Mouse (Mus musculus): ENCODE measurements around the gene Ppa1. TPM values are rescaled to one million over a fixed set of nuclear protein-coding genes. Genes with fewer than 3 reads are reported as not detected.

The Ppa1 gene
- total RNA-seq, 2 experiments from 2014 or later = 45.1 to 52.5 TPM

DNA sequence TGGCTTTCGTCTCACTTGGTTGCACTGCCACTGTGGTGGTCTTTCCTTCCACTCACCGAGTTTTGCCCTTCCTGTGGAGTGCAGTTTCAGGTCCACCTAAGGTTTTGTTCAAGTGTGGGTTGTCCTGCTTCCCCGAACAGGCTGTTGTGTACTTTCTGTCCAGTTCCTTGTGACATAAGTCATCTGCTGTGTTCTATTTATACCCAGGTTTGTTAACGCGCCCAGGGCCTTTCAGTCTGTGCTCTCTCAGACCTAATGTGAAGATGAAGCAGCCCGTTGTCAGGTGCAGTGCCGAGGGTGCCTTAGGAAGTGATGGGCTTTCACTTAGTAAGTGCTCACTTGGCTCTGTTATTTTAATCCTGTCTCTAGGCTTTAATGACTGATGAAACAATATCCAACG, 41.1 kb downstream of the Ppa1 start:
- intact Hi-C loops (cut with DNase I) = no loop called here
- DNase-seq = peak in 1 of 2 experiments; percentile 37

GRCm38 (mm10) chr10:61693563-61693962, 45.2 kb downstream of the Ppa1 start:
- DNase-seq = no peak
- intact Hi-C loops (cut with DNase I) = no loop called here

- DNase-seq = peak; percentile 98 to 99
- intact Hi-C loops (cut with DNase I) = no loop called here
Observed at GRCm38 (mm10) chr10:61694870-61695670, 46.7 kb downstream of the Ppa1 start, which contains the start of gene Tysnd1. Gene Tysnd1, plus strand, starts transcription at chr10:61695514.

- DNase-seq = no peak
- intact Hi-C loops (cut with DNase I) = loop anchor here (2.0 kb wide), 1 partner anchor 19 kb away; the partner anchor contains the start of gene Aifm2
Observed at GRCm38 (mm10) chr10:61695703-61696559, 47.6 kb downstream of the Ppa1 start.

GRCm38 (mm10) chr10:61696560-61696823, 48.1 kb downstream of the Ppa1 start:
- intact Hi-C loops (cut with DNase I) = loop anchor here (2.0 kb wide), 1 partner anchor 18 kb away; the partner anchor contains the start of gene Aifm2

GRCm38 (mm10) chr10:61697028-61697427, 48.7 kb downstream of the Ppa1 start:
- intact Hi-C loops (cut with DNase I) = loop anchor here (2.0 kb wide), 1 partner anchor 18 kb away; the partner anchor contains the start of gene Aifm2
- DNase-seq = no peak

More at GRCm38 (mm10) chr10:61696560-61696823, 48.1 kb downstream of the Ppa1 start:
- DNase-seq = no peak

- intact Hi-C loops (cut with DNase I) = no loop called here
- DNase-seq = no peak
Observed at GRCm38 (mm10) chr10:61704663-61705062, 56.3 kb downstream of the Ppa1 start.

GRCm38 (mm10) chr10:61706412-61707375, 58.3 kb downstream of the Ppa1 start:
- intact Hi-C loops (cut with DNase I) = no loop called here
- no peak for DNase-seq

DNA sequence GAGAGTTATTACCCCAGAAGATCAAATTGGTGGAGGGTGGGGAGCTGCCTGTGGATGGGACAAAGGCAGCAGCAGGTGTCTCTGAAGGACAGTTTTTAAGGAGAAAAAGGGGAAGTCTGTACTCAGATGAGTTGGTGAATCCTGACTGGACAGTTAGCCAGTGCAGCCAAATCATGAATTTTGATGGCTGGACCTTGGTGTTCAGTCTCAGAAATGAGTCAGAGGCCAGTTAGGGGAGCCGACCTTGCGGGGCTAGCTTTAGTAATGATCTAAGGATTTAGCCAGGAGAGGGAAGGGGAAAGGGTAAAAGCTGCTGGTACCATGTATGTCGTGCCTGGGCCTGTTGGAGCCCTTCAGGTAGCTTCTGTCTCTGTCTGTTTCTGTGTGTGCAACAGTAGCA, 65.2 kb downstream of the Ppa1 start:
- DNase-seq = no peak
- intact Hi-C loops (cut with DNase I) = no loop called here

DNA sequence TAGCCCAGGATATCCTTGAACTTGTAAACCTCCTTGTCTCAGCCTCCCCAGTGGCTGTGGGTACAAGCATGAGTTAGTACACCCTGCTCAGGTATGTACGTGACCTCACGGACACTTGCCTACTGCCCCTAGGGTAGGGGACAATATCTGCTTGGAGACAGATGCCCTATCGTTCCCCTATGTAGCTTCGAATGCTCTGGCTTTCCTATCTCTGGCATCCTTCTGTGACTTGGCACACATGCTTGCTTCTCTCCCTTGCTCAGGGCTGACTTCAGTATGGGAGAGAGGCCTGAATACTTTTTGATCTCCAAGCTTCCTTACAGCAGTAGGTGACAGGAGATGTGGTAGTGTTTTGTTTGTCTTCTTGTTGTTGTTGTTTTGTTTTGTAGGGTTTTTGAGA, 65.8 kb downstream of the Ppa1 start:
- intact Hi-C loops (cut with DNase I) = loop anchor here (2.0 kb wide), 1 partner anchor 17 kb away; no protein-coding TSS in a partner anchor
- no peak for DNase-seq

GRCm38 (mm10) chr10:61714771-61715461, 66.6 kb downstream of the Ppa1 start, which contains the start of gene Aifm2:
Gene Aifm2, plus strand, starts transcription at chr10:61715263.
- intact Hi-C loops (cut with DNase I) = loop anchor here (2.0 kb wide), 1 partner anchor 18 kb away; no protein-coding TSS in a partner anchor
- DNase-seq = peak; percentile 76 to 78

DNA sequence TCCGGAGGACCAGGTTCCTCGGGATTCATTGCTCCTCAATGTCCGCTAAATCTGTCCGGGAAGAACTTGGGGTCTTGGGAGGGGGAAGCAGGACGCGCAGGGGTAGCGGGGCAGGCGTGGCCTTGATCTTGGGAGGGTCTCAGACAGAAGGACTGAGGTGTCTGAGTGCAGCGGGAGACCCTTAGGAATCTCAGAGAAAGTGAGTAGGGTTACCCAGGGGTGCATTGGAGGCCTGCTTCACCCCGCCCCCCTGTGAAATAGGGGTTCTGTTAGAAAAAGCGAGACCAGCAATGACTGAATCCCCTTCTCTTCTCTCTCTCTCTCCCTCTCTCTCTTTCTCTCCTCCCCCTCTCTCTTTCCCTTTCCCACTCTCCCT, 67.1 kb downstream of the Ppa1 start:
- intact Hi-C loops (cut with DNase I) = loop anchor here (2.0 kb wide), 1 partner anchor 19 kb away; no protein-coding TSS in a partner anchor

DNA sequence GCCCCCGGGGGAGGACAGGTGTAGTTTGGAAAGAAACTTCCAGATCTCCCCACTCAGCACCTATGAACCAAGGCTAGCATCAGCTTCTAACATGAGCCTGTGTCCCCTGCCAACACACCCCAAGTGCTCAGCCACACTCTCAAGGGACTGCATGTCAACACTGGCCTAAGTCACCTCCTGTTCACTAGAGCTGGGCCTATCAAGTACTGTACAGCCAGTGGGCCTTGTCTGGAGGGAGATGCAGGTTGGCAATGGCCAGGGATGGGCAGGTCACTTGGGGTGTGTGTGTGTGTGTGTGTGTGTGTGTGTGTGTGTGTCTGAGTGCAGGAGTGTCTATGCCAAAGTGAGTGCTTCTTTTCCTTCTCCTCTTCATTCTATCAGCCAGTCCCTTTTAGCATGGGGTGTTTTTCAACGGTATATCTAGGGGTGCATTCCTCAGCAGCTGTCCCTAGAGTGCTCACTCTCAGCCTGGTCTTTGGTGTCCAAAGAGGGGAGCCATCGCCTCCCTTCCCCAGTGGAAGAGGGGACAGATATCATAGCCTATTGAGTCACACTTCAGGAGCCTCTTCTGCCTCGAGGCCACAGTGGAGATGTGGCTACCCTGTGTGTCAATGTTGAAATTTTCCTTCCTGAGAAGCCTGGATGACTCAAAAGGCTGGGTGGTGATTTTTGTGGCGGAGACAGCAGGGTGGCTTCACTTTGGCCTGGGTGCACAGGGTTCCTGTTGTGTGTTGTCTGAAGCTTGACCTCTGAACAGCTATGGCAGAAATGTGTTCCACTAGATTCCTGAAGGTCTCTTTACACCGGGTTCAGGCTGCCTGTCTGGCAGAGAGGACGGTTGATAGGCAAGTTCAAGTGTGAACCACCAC, 67.9 kb downstream of the Ppa1 start:
- peak in 1 of 2 experiments; percentile 38 for DNase-seq

More for the DNA sequence above, 67.1 kb downstream of the Ppa1 start:
- no peak for DNase-seq

GRCm38 (mm10) chr10:61717406-61718296, 69.3 kb downstream of the Ppa1 start:
- intact Hi-C loops (cut with DNase I) = no loop called here
- DNase-seq = no peak

More for the DNA sequence above, 67.9 kb downstream of the Ppa1 start:
- intact Hi-C loops (cut with DNase I) = loop anchor here (2.0 kb wide), 1 partner anchor 19 kb away; no protein-coding TSS in a partner anchor

- DNase-seq = no peak
- intact Hi-C loops (cut with DNase I) = no loop called here
Observed at GRCm38 (mm10) chr10:61720331-61720730, 72.0 kb downstream of the Ppa1 start.

DNA sequence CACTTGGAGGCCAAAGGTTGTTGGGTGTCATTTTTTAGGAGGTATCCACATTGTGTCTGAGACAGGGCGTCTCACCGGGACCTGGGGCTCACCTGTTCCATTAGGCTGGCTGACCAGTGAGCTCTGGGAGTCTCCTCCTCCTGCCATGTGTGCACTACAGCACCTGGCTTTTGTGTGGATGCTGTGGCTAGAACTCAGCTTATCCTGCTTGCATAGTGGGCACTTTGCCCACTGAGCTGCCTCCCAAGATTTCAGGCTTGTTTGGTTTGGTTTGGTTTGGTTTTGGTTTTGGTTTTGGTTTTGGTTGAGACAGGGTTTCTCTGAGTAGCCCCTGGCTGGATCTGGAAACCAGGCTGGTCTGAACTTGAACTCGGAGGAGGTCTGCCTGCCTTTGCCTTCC, 73.9 kb downstream of the Ppa1 start:
- intact Hi-C loops (cut with DNase I) = no loop called here
- DNase-seq = no peak

GRCm38 (mm10) chr10:61723271-61723670, 74.9 kb downstream of the Ppa1 start:
- peak; percentile 42 to 56 for DNase-seq
- intact Hi-C loops (cut with DNase I) = no loop called here

Measured in heart, postnatal 10 days (tissue).